ENCODE assay signal across 14 mouse cellular contexts in genomic region chr10:12180965-12181364, GRCm38 (mm10).
"Had no signal": no experiment of that assay in that cellular context is flagged by ENCODE, and none has a peak within 500 bp of the region (broad histone marks: within the 10 kb centered on the region; RNA-seq: fewer than 3 reads in every experiment).

No protein-coding gene starts in this region.

- H3K27me3 ChIP-seq: limb, embryonic 15.5 days; liver, embryonic 12.5 days; megakaryocyte, embryonic 14.5 days; midbrain, embryonic 15.5 days; neural tube, embryonic 12.5 days; stomach, embryonic 15.5 days had no signal

- ATAC-seq: liver, embryonic 12.5 days; midbrain, embryonic 15.5 days had no signal

- H3K4me3 ChIP-seq: limb, embryonic 15.5 days; liver, embryonic 12.5 days; megakaryocyte, embryonic 14.5 days; midbrain, embryonic 15.5 days; neural tube, embryonic 12.5 days; stomach, embryonic 15.5 days had no signal

- H3K36me3 ChIP-seq: limb, embryonic 15.5 days; liver, embryonic 12.5 days; midbrain, embryonic 15.5 days; neural tube, embryonic 12.5 days; stomach, embryonic 15.5 days had no signal

- DNase-seq: kidney, postnatal 25 days; layer of hippocampus, adult 9-11 months; layer of hippocampus, postnatal 36 days; lung, embryonic 14.5 days; lung, postnatal 14 days; right cerebral cortex, postnatal 14 days; thymus, adult 2 months; thymus, postnatal 4 days had no signal
